Mouse (Mus musculus) myocyte (in vitro differentiated cells): ENCODE measurements at regions not wholly inside any gene's neighbourhood (a gene's known extent, or its start where the extent isn't known, plus 50 kb on each side); places are given as distances from the start of the nearest gene placed in this dataset.

ENCODE experiments used
- MYOD1 ChIP-seq, 3 experiments: IDR thresholded peaks; one replicate each; pipeline ENCODE4 v1.6.1; 2011; ENCODE audit warnings: control low read depth in 2 of 3, low read depth in 2 of 3, mild to moderate bottlenecking in 2 of 3, moderate library complexity in 1 of 3; ENCODE audit not compliant: insufficient read length in 2 of 3, control insufficient read depth in 1 of 3
- MYOG ChIP-seq, 3 experiments: IDR thresholded peaks; one replicate each; pipeline ENCODE4 v1.6.1; 2011; ENCODE audit warnings: control low read depth in 2 of 3, low read depth in 2 of 3, mild to moderate bottlenecking in 2 of 3; ENCODE audit not compliant: insufficient read length in 2 of 3, control insufficient read depth in 1 of 3, insufficient read depth in 1 of 3
- POLR2A ChIP-seq: IDR thresholded peaks from one replicate; pipeline ENCODE4 v1.6.1; 2011; ENCODE audit warnings: low read depth, mild to moderate bottlenecking, control low read depth, moderate library complexity; ENCODE audit not compliant: insufficient read length
- POLR2AphosphoS2 ChIP-seq: IDR thresholded peaks from one replicate; pipeline ENCODE4 v1.6.1; 2011; ENCODE audit warnings: low read depth, control low read depth; ENCODE audit not compliant: insufficient read length
- REST ChIP-seq: IDR thresholded peaks from one replicate; pipeline ENCODE4 v1.6.1; 2011; ENCODE audit warnings: mild to moderate bottlenecking, control low read depth, moderate library complexity; ENCODE audit not compliant: insufficient read depth, insufficient read length
- TCF12 ChIP-seq: IDR thresholded peaks from one replicate; pipeline ENCODE4 v1.6.1; 2011; ENCODE audit warnings: mild to moderate bottlenecking, control low read depth; ENCODE audit not compliant: poor library complexity, insufficient read depth, severe bottlenecking
- TCF3 ChIP-seq: IDR thresholded peaks from one replicate; pipeline ENCODE4 v1.6.1; 2011; ENCODE audit warnings: low read depth, control low read depth; ENCODE audit not compliant: insufficient read length
- USF1 ChIP-seq: IDR thresholded peaks from one replicate; pipeline ENCODE4 v1.6.1; 2011; ENCODE audit warnings: low read depth, mild to moderate bottlenecking, control low read depth, moderate library complexity

DNA sequence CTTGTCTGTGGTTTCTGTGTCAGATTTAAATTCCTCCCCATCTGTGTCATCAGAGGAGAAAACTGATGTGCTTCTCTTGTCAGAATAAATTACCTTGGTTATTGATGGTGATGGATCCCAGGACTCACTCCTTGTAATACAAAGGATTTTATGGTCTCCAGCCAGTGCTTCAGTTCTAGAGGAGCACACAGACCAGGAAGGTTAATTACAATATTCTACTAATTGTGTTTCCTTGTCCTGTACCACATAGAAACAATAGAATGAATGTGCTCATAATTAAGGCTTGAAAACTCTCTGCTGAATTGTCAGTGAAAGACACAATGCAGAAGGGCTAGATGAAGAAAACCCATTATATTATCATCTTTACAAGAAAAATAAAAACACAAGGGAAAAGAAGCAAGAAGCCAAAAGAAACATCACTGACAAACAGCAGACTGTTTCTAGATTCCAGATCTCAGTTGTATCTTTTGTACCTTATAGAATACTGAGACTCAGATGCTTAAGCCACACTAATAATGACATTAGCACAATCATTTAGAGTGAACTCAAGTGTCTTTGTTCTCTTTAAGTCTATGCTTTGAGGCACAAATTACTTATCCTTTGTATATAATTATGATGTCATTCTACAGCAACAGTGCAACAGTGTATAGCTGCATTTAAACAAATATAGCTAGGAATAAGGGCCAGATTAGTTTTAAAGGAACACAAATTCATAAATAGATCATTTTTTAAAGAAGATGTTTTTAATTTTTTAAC is 3189.7 kb upstream of the Gm6569 start:
- no peak for TF ChIP-seq USF1
- no peak for TF ChIP-seq POLR2A
- no peak for TF ChIP-seq TCF3
- TF ChIP-seq MYOD1 (IDR thresholded peaks at IDR 0.05; ENCODE audit: control insufficient read depth in 1 of 3, insufficient read length in 2 of 3, low read depth in 2 of 3), result no peak
- TF ChIP-seq MYOG (IDR thresholded peaks at IDR 0.05; ENCODE audit: control insufficient read depth in 1 of 3, insufficient read depth in 1 of 3, insufficient read length in 2 of 3, low read depth in 2 of 3), result no peak
- no peak for TF ChIP-seq POLR2AphosphoS2
- no peak for TF ChIP-seq TCF12
- TF ChIP-seq REST, result no peak
